Mouse (Mus musculus) retina, postnatal 7 days (tissue): Measurements from ENCODE around the gene Ibtk.
A peak's percentile ranks its signal among the peaks of the same experiment; 100 is the strongest.

Experiments
- DNase-seq: peaks from one replicate; pipeline ENCODE4 v3.0.0-alpha.2; 2012; ENCODE audit warnings: low read depth, low spot score

Gene Ibtk

GRCm38 (mm10) chr9:85701981-85702380 is 47.2 kb downstream of the Ibtk start:
- no peak for DNase-seq

DNA sequence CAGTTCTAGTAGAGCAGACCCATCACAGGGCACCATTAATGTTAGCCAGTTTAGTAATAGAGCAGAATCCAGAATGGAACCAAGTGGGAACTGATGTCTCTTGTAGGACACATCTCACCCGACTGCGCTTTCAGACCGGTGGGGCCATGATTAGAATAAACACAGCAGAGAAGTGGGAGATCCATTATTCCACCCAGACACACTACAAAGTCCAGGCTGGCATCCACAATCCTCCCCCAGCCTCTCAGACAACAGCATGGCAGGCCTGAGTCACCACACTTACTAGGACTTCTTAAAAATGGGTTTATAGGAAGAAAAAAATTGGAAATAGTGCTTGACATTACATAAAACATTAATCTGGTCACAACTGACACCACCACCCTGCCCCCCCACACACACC is 53.5 kb downstream of the Ibtk start:
- DNase-seq: no peak

DNA sequence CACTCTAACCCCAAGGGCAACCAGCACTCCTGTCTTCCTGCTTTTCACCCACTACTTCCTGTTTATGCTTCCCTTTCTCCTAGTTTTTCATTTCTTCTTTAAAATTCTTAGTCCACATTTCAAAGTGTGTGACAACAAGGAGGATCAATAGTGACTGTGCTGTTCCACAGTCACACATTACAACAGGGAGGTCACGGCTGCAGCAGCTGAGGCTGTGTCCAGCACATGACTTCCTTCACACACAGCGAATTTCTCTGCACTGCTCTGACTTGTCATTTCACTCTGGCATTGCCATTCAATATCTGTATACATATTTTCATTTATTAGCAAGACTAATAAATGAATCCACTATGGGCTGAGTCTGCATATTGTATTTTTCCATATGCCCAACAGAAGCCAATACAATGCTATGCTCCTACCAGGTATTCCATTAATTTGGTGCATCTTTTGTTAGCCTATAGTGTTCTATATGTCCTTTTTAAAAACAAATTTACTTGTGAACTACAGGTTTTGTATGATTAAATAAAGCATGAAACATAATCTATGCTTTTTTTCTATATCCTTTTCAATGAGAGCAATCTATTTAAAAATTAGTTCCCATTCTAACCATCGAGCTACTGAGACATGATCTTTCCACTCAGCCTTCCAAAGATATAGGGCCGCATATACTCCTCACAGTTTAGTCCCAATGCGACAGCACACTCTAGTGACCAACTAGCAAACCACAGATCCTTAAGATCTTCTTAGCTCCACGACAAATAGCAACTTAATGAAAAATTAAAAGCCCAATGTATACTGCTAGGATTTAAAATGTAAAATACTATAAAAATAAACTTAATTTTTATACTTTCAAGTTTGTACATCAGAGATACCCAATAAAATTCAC is 55.7 kb downstream of the Ibtk start:
- peak; percentile 32 for DNase-seq

GRCm38 (mm10) chr9:85685010-85685409 is 64.1 kb downstream of the Ibtk start:
- DNase-seq: no peak

DNA sequence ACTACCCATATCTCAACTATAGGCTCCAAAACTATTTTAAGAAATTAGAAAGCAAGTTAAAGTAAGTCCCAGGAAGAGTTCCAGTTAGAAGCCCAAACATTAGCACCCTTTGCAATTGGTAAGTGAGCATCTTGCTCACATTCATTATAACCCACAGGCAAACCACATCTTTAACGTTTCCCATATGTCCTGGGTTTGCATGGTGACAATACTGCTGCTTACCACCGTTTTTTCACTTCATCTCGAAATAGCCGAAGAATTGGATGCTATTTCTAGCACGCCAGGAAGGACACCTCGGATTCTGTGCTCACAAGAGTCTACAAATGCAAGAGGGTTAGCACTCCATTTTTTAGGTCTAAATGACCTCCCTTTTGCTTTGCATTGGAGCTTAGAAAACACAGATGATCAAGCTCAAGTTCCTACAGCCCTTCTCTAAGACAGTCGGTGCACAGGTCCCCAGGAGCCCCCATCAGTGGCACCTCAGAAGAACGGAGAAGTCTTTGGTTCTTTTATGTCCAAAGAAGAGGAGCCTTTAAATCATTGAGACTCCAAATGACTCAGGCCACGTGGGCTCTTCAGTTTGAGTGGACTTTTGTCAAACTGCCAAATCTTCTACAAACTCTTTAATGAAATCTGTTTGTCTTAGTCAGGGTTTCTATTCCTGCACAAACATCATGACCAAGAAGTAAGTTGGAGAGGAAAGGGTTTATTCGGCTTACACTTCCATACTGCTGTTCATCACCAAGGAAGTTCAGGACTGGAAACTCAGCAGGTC is 73.8 kb downstream of the Ibtk start:
- DNase-seq: no peak

DNA sequence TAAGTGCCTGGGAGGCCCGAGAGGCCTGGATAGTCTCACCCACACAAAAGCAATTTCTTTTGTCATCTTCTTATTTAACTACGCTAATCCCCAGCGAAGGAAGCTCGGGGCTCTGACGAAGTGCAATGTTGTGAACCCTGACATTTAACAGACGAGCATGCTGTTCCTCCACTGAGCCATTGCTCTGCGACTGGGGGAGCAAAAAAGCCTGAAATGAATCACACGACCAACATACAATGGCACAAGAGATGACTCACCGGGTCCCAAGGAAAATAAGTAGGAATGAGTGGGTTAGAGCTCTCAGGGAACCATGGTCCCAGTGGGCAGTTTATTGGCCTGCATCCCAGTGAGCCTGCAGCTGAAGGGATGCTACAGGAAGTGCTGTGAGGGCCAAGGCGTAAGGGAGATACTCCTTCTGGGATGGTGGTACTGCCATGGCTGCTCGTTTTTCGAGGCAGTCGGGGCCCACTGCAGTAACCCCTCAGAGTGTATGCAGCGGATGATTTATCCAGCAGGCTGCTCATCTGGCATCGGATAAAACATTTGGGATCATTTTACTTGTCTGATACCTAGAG is 75.1 kb downstream of the Ibtk start:
- DNase-seq: no peak

- no peak for DNase-seq
These were observed 77.4 kb downstream of the Ibtk start for GRCm38 (mm10) chr9:85671582-85672331.

DNA sequence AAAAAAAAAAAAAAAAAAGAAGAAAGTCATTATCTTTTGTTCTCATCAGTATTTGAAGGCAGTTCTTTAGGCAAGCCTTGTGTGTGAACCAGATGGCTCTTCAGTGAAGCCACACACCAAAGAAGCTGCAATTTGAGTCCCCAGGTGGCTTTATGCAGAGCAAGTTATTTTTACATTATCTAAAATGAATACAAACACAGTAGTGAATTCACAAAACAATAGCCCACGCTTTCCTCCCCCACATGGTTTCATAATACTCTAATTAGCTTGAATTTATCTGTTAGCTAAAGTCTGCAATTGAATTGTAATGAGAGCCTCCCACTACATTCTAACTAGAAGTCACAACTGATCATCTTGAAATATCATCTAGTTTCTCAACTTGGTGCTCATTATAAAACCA is 84.8 kb downstream of the Ibtk start:
- no peak for DNase-seq

DNA sequence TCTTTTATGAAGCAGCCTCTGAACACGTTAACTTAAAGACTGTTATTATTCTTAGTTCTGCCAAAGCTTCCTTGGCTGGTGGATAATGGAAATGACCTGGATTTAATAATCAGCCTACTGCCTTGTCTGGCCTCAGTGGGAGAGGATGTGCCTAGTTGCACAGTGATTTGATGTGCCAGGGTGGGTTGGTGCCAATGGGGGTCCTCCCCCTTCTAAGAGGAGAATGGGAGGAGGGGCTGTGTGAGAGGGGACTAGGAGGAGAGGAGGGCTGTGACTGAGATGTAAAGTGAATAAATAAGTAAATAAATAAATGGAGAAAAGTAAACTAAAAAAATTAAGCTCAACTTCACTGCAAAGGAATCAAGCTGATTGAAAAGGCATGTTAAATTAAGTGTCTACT is 85.3 kb downstream of the Ibtk start:
- no peak for DNase-seq

DNA sequence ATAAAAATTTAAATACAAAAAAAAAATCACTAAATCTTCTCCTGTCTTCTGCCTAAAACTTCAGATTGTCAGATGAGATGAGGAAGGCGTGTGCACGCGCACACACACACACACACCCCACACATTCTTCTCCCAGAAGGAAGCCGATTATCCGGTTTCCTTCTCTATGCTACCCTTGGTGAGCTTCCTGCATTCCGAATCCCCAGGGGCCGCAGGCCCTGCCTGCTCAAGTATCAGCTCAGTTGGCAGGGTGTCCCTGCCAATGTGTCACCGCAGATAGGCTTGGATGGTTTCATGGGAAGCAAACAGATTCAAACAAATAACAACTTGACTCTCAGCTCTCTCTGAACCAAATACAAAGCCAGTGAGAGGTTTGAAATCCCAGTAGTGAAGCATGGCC is 86.0 kb downstream of the Ibtk start:
- DNase-seq: no peak

GRCm38 (mm10) chr9:85653401-85653800 is 95.7 kb downstream of the Ibtk start:
- DNase-seq: no peak

GRCm38 (mm10) chr9:85638276-85638675 is 110.9 kb downstream of the Ibtk start:
- DNase-seq: no peak
